Mouse (Mus musculus) liver, embryonic 12.5 days (tissue): ENCODE results near the gene Bbx. TPM values are rescaled to one million over a fixed set of nuclear protein-coding genes. Genes with fewer than 3 reads are reported as not detected.

Experiments used
- ATAC-seq: fragments of 200-750 bp; cut with Nextera tagmentation; 2 replicates; pipeline ENCODE4 v1.8.0; 2017; ENCODE audit warnings: moderate number of reproducible peaks, mild to moderate bottlenecking, moderate library complexity
- H3K27ac ChIP-seq: fragments of 300-500 bp; sonication (generic); 2 replicates; pipeline ENCODE4 v1.5.1; 2016; ENCODE audit warnings: mild to moderate bottlenecking
- H3K27me3 ChIP-seq: fragments of 300-500 bp; sonication (generic); replicated peaks from 2 replicates; pipeline ENCODE4 v1.6.1; 2016; ENCODE audit warnings: mild to moderate bottlenecking, moderate library complexity
- H3K36me3 ChIP-seq: fragments of 300-500 bp; sonication (generic); 2 replicates; pipeline ENCODE4 v1.6.1; 2016; ENCODE audit warnings: mild to moderate bottlenecking, moderate library complexity
- H3K4me1 ChIP-seq: fragments of 300-500 bp; sonication (generic); 2 replicates; pipeline ENCODE4 v1.6.1; 2016
- H3K4me2 ChIP-seq: fragments of 300-500 bp; sonication (generic); 2 replicates; pipeline ENCODE4 v1.6.1; 2016; ENCODE audit warnings: mild to moderate bottlenecking, moderate library complexity
- H3K4me3 ChIP-seq: fragments of 300-500 bp; sonication (generic); 2 replicates; pipeline ENCODE4 v1.5.1; 2016; ENCODE audit warnings: mild to moderate bottlenecking, moderate library complexity
- H3K9ac ChIP-seq: fragments of 300-500 bp; sonication (generic); 2 replicates; pipeline ENCODE4 v1.6.1; 2016; ENCODE audit warnings: mild to moderate bottlenecking, moderate library complexity
- H3K9me3 ChIP-seq: fragments of 300-500 bp; sonication (generic); replicated peaks from 2 replicates; pipeline ENCODE4 v1.6.1; 2016; ENCODE audit warnings: mild to moderate bottlenecking, moderate library complexity
- WGBS: fragments of 180-500 bp; shearing (Covaris S2); methylation state at CpG from one replicate; pipeline ENCODE4 v1.1.7; 2016; ENCODE audit not compliant: insufficient replicate concordance; 5-methylcytosine and 5-hydroxymethylcytosine counted together
- polyA plus RNA-seq: library from polyadenylated mRNA; unstranded; fragments of >200 nt; fragmentation: Nextera tagmentation; extraction: Ambion mirVana; gene quantifications from 2 replicates; pipeline ENCODE4 v1.2.1, GENCODE M21; 2016

Bbx gene
- polyA plus RNA-seq, 1 experiment from 2014 or later = 12.1 TPM

GRCm38 (mm10) chr16:50211231-50211630 lies 221.0 kb downstream of the Bbx start:
- ATAC-seq = no peak
- Histone ChIP-seq H3K4me2 (no peak overlapping the region), H3K27ac (no peak overlapping the region), H3K27me3 (no peaks in the 10 kb centered on the region), H3K9me3 (no peaks in the 10 kb centered on the region), H3K4me3 (no peak overlapping the region), H3K4me1 (no peaks in the 10 kb centered on the region), H3K9ac (no peak overlapping the region), H3K36me3 (no peaks in the 10 kb centered on the region)
- 81% methylated on average over 6 of the region's 6 CpGs for WGBS

DNA sequence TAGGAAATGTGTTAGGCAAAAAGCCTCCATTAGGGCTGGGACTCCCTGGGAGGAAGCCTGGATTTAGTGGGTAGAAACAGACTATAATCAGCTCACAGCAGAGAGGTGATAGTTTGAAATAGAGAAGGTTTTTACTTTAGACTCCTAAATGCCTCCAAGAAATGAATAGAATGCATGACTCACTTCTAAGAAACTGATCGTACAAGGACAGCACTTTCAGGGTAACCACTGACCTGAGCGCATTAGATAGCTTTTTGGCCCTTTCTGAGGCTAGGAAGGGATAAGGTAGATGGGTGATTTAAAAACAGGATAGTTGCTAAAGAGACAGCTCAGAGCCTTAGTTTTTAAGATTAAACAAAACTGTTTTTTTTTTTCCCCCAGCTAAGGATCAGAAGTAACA lies 221.4 kb downstream of the Bbx start:
- no peaks in the 10 kb centered on the region for H3K9me3 ChIP-seq
- no peaks in the 10 kb centered on the region for H3K36me3 ChIP-seq
- H3K27me3 ChIP-seq = no peaks in the 10 kb centered on the region
- H3K4me2 ChIP-seq = no peak overlapping the region
- WGBS = 56% methylated on average over 2 of the region's 2 CpGs
- no peak overlapping the region for H3K9ac ChIP-seq
- no peak overlapping the region for H3K4me3 ChIP-seq
- no peak for ATAC-seq
- H3K4me1 ChIP-seq = no peaks in the 10 kb centered on the region
- no peak overlapping the region for H3K27ac ChIP-seq

- Histone ChIP-seq H3K36me3 (peaks cover 13% of the 10 kb centered on the region), H3K27ac (no peak overlapping the region), H3K27me3 (no peaks in the 10 kb centered on the region), H3K9ac (no peak overlapping the region), H3K4me3 (no peak overlapping the region), H3K4me1 (peaks cover 9% of the 10 kb centered on the region; the same call in 1 of the 2 replicates), H3K9me3 (no peaks in the 10 kb centered on the region), H3K4me2 (no peak overlapping the region)
- 27% methylated on average over 3 of the region's 3 CpGs for WGBS
- ATAC-seq = peak; percentile 47; the same call in 1 of the 2 replicates
Measured at GRCm38 (mm10) chr16:50204944-50205343, 227.2 kb downstream of the Bbx start.

DNA sequence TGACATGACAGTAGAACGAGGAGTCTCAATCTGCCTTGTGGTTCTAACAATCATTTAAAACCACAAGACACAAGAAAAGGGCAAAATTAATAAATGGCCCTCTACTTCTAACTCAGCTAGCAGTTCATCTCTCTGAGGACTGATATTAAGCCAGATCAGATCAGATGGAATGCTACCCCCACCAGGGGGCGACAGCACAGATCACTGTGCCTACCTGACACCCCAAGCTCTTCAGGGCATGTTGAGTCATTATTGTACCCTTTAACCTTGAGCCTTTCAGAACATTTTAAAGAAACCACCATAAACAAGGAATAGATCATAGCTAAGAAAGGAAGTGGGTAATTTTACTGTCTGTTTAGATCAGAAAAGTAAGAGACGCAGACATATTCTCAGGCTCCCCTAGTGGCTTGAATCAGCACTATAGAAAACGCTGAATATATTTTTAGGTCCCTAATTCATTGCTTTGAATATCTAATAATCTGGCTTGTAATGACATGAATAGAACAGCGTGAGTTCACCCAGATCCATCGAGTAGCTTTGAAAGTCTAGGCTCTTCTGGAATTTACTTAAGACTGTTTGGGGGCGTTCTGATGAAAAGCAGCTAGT lies 230.5 kb downstream of the Bbx start:
- Histone ChIP-seq H3K27me3 (no peaks in the 10 kb centered on the region), H3K4me2 (no peak overlapping the region), H3K36me3 (peaks cover 32% of the 10 kb centered on the region), H3K9me3 (no peaks in the 10 kb centered on the region), H3K9ac (no peak overlapping the region), H3K27ac (no peak overlapping the region), H3K4me1 (peaks cover 9% of the 10 kb centered on the region; the same call in 1 of the 2 replicates), H3K4me3 (no peak overlapping the region)
- ATAC-seq = no peak
- WGBS = 69% methylated on average over 7 of the region's 7 CpGs

DNA sequence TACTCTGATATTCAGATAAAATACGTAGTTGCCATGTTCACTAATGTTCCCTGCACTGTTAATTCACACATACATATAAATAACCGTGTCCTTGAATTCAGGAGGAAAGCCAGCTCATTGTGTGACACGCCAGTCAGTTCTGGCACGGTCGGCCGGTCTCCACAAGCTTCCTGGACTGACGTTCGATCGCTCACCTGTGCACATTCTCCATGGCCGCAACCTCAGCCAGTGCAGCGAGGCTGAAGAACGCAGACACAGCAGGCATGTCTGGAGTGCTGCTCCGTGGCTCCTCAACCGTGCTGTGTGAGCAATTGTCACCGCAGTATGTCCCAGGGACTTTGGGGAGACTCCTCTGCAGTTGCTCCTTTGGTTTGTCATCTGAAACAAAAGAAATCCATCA lies 232.0 kb downstream of the Bbx start:
- no peak overlapping the region for H3K4me2 ChIP-seq
- no peak overlapping the region for H3K27ac ChIP-seq
- peaks cover 6% of the 10 kb centered on the region; the same call in 1 of the 2 replicates for H3K4me1 ChIP-seq
- no peaks in the 10 kb centered on the region for H3K9me3 ChIP-seq
- H3K9ac ChIP-seq = no peak overlapping the region
- ATAC-seq = no peak
- peaks cover 32% of the 10 kb centered on the region for H3K36me3 ChIP-seq
- H3K4me3 ChIP-seq = no peak overlapping the region
- WGBS = 90% methylated on average over 15 of the region's 15 CpGs
- H3K27me3 ChIP-seq = no peaks in the 10 kb centered on the region

DNA sequence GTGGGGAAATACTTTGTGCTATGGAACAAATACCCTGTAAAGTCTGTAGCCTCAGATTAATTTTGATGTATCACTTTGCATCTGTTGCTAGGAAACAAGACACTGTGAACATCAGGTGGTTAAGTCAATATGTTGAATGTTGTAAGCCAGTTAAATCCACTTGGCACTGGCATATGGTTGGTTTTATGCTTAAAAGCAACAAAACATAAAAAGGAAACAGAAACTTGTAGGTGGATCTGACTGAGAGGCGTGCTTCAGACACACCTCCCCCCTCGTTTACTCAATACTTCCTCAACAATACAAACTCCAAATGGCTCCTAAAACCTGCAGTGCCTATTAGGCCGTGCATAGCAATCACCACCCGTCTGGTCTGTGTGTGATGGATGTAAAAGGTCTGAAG lies 236.1 kb downstream of the Bbx start:
- H3K4me3 ChIP-seq = no peak overlapping the region
- WGBS = 61% methylated on average over 4 of the region's 4 CpGs
- ATAC-seq = no peak
- no peak overlapping the region for H3K27ac ChIP-seq
- H3K27me3 ChIP-seq = no peaks in the 10 kb centered on the region
- no peaks in the 10 kb centered on the region for H3K9me3 ChIP-seq
- peaks cover 32% of the 10 kb centered on the region for H3K36me3 ChIP-seq
- H3K4me1 ChIP-seq = no peaks in the 10 kb centered on the region
- H3K9ac ChIP-seq = no peak overlapping the region
- H3K4me2 ChIP-seq = no peak overlapping the region

- H3K27me3 ChIP-seq = no peaks in the 10 kb centered on the region
- no peak overlapping the region for H3K9ac ChIP-seq
- H3K27ac ChIP-seq = no peak overlapping the region
- H3K4me3 ChIP-seq = no peak overlapping the region
- ATAC-seq = no peak
- H3K4me1 ChIP-seq = no peaks in the 10 kb centered on the region
- WGBS = 77% methylated on average over 1 of the region's 1 CpGs
- no peak overlapping the region for H3K4me2 ChIP-seq
- H3K36me3 ChIP-seq = peaks cover 11% of the 10 kb centered on the region; the same call in 1 of the 2 replicates
- H3K9me3 ChIP-seq = no peaks in the 10 kb centered on the region
Measured at GRCm38 (mm10) chr16:50192626-50193025, 239.6 kb downstream of the Bbx start.

- no peak overlapping the region for H3K9ac ChIP-seq
- no peak overlapping the region for H3K27ac ChIP-seq
- WGBS = 59% methylated on average over 6 of the region's 6 CpGs
- no peaks in the 10 kb centered on the region for H3K27me3 ChIP-seq
- H3K4me1 ChIP-seq = peaks cover 10% of the 10 kb centered on the region; the same call in 1 of the 2 replicates
- H3K9me3 ChIP-seq = no peaks in the 10 kb centered on the region
- no peak overlapping the region for H3K4me2 ChIP-seq
- no peak for ATAC-seq
- peaks cover 5% of the 10 kb centered on the region; the same call in 1 of the 2 replicates for H3K36me3 ChIP-seq
- H3K4me3 ChIP-seq = no peak overlapping the region
Measured at GRCm38 (mm10) chr16:50189108-50189507, 243.1 kb downstream of the Bbx start.

- no peak overlapping the region for H3K4me3 ChIP-seq
- WGBS = 14% methylated on average over 6 of the region's 6 CpGs
- ATAC-seq = no peak
- H3K27ac ChIP-seq = no peak overlapping the region
- no peaks in the 10 kb centered on the region for H3K9me3 ChIP-seq
- no peak overlapping the region for H3K4me2 ChIP-seq
- no peaks in the 10 kb centered on the region for H3K36me3 ChIP-seq
- H3K4me1 ChIP-seq = peaks cover 10% of the 10 kb centered on the region; the same call in 1 of the 2 replicates
- H3K9ac ChIP-seq = no peak overlapping the region
- no peaks in the 10 kb centered on the region for H3K27me3 ChIP-seq
Measured at GRCm38 (mm10) chr16:50186604-50187003, 245.6 kb downstream of the Bbx start.

- Histone ChIP-seq H3K9ac (no peak overlapping the region), H3K9me3 (no peaks in the 10 kb centered on the region), H3K27me3 (no peaks in the 10 kb centered on the region), H3K27ac (no peak overlapping the region), H3K4me3 (no peak overlapping the region), H3K4me1 (peaks cover 10% of the 10 kb centered on the region; the same call in 1 of the 2 replicates), H3K4me2 (no peak overlapping the region), H3K36me3 (no peaks in the 10 kb centered on the region)
- no peak for ATAC-seq
- 25% methylated on average over 5 of the region's 5 CpGs for WGBS
Measured at GRCm38 (mm10) chr16:50185041-50185440, 247.1 kb downstream of the Bbx start.

DNA sequence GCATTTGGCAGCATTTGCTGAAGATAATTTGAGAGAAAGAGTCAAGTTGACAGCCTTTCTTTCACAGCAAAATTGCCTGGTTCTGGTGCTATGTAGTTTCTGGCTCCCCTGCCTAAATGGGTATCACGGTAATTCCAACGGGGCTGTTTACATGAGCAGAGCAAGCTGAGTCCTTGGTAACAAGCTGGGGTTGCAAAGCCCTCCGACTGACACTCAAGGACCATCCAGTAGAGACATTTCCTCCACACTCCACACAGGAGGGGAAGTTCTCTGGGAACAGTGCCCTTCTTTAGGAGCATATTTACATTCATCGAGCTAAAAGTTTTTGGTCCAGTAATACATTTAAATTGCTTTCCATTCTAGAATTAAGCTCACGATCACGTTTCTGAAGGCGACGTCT lies 249.2 kb downstream of the Bbx start:
- Histone ChIP-seq H3K4me2 (no peak overlapping the region), H3K4me3 (no peak overlapping the region), H3K4me1 (peaks cover 10% of the 10 kb centered on the region; the same call in 1 of the 2 replicates), H3K27ac (no peak overlapping the region), H3K27me3 (no peaks in the 10 kb centered on the region), H3K9me3 (no peaks in the 10 kb centered on the region), H3K9ac (no peak overlapping the region), H3K36me3 (no peaks in the 10 kb centered on the region)
- no peak for ATAC-seq
- 68% methylated on average over 8 of the region's 8 CpGs for WGBS

GRCm38 (mm10) chr16:50182561-50182960 lies 249.6 kb downstream of the Bbx start:
- H3K27ac ChIP-seq = no peak overlapping the region
- 80% methylated on average over 10 of the region's 10 CpGs for WGBS
- H3K4me2 ChIP-seq = no peak overlapping the region
- peaks cover 10% of the 10 kb centered on the region; the same call in 1 of the 2 replicates for H3K4me1 ChIP-seq
- no peak for ATAC-seq
- H3K27me3 ChIP-seq = no peaks in the 10 kb centered on the region
- H3K9me3 ChIP-seq = no peaks in the 10 kb centered on the region
- H3K36me3 ChIP-seq = no peaks in the 10 kb centered on the region
- H3K4me3 ChIP-seq = no peak overlapping the region
- no peak overlapping the region for H3K9ac ChIP-seq

DNA sequence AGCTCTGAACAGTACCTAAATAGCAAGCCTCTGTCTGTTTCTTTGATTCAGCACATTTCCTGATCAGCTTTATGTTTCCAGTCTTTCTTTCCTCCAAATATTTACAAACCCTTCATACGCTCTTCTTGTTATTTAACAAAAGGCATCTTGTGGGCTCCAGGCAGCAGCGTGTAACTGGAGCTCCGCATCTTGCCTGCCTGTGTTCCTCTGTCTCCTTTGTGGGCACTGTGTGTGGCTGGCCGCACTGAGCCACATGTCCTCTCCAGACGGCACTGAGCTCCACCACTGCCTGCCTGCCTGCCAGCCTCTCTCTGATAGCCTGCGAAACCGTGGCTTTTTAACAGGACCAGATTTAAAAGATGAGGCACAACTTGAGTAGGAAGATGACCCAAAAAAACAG lies 259.4 kb downstream of the Bbx start:
- Histone ChIP-seq H3K27me3 (no peaks in the 10 kb centered on the region), H3K4me2 (no peak overlapping the region), H3K9ac (no peak overlapping the region), H3K27ac (no peak overlapping the region), H3K9me3 (no peaks in the 10 kb centered on the region), H3K4me3 (no peak overlapping the region), H3K36me3 (no peaks in the 10 kb centered on the region), H3K4me1 (no peaks in the 10 kb centered on the region)
- 66% methylated on average over 7 of the region's 7 CpGs for WGBS
- no peak for ATAC-seq
